Mouse (Mus musculus) gastrocnemius, adult 2 months (tissue): ENCODE results near the gene Nt5c. TPM values are rescaled to one million over a fixed set of nuclear protein-coding genes. Genes with fewer than 3 reads are reported as not detected.
"Not testable (repeated sequence)": the region's sequence is repeated elsewhere in the genome, so short reads cannot be mapped to it uniquely, and the experiment has no call there.

Source experiments
- DNase-seq: peaks from one replicate; pipeline ENCODE4 v3.0.0; 2022
- H3K27ac ChIP-seq: fragments of 200-600 bp; 2 replicates; pipeline ENCODE4 v1.8.1; 2022; ENCODE audit warnings: mild to moderate bottlenecking
- H3K4me3 ChIP-seq: fragments of 200-600 bp; 2 replicates; pipeline ENCODE4 v1.8.1; 2022; ENCODE audit warnings: mild to moderate bottlenecking, moderate library complexity
- CTCF ChIP-seq: fragments of 200-600 bp; IDR thresholded peaks from 2 replicates; pipeline ENCODE4 v1.8.1; 2022; ENCODE audit warnings: antibody characterized with exemption, mild to moderate bottlenecking, moderate library complexity
- intact Hi-C: fragments of 180-260 bp; cut with DNase I; formaldehyde crosslinking; loops from one replicate; pipeline ENCODE4 v1.15.1; 2025
- microRNA-seq: library from miRNA; unstranded; fragments of <30 nt; microRNA quantifications from one replicate; pipeline ENCODE4 v1.2.0, GENCODE M21; 2021
- total RNA-seq, 2 experiments: library from RNA; stranded (reverse); gene quantifications; 2 replicates each; pipeline ENCODE4 v1.2.3; 2021

Nt5c gene
- total RNA-seq, 2 experiments from 2014 or later = 5.8 to 7.7 TPM

GRCm38 (mm10) chr11:115455619-115456018 is 36.0 kb downstream of the Nt5c start:
- no peak for DNase-seq
- no peak for TF ChIP-seq CTCF
- intact Hi-C loops = no loop called here
- Histone ChIP-seq H3K27ac (no peak overlapping the region), H3K4me3 (no peak overlapping the region)

DNA sequence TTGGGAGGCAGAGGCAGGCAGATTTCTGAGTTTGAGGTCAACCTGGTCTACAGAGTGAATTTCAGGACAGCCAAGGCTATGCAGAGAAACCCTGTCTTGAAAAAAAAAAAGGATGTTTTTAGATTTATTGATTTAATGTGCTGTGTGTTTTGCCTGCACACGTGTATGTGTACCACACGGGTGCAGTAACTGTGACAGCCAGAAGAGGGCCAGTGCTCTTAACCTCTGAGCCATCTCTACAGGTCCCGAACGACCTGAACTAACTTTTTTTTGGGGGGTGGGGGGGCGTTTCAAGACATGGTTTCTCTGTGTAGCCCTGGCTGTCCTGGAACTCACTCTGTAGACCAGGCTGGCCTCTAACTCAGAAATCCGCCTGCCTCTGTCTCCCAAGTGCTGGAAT is 36.8 kb downstream of the Nt5c start:
- intact Hi-C loops, H3K4me3 ChIP-seq, DNase-seq, H3K27ac ChIP-seq: not testable (repeated sequence)

DNA sequence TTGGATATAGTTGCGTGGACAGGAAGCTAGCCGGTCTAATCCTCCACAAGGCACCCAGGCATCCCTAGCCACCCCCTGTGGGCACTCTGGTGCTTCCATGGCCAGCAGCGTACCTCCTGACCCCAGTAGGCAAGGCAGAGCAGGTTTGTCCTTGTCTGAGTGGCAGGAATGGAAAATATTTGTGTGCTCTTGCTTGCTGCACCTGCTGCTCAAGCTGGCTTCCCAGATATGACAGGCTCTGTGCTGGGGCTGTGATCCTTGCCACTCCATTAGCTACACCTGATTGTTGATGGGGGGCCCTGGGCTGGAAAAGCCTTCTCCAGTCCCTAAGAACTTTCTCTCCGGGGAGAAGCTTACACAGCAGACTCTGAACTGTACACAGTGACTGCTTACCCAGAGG is 38.4 kb downstream of the Nt5c start:
- Histone ChIP-seq H3K27ac (no peak overlapping the region), H3K4me3 (no peak overlapping the region)
- TF ChIP-seq CTCF = no peak
- intact Hi-C loops = no loop called here
- DNase-seq = no peak

DNA sequence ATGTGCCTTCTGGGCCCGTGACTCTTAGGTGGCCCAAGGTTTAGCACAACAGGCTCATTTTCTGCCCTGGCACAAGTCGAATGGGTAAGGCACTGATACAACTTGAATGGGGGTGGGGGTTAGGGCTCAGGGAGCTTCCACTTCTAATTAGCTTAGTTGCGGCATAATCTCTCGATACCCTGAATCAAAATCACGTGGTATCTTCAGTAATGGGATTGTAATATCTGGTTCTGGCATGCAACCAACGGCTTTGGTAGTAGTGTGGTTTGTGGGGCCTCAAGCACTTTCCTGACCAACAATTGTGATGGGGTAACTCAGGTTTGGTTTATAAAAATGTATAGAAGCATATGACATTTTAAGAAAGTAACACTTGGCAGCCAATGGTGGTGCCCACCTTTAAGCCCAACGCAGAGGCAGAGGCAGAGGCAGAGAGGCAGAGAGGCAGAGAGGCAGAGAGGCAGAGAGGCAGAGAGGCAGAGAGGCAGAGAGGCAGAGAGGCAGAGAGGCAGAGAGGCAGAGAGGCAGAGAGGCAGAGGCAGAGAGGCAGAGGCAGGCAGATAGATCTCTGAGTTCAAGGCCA is 39.3 kb downstream of the Nt5c start:
- no peak overlapping the region for H3K4me3 ChIP-seq
- intact Hi-C loops = no loop called here
- H3K27ac ChIP-seq = no peak overlapping the region
- no peak for TF ChIP-seq CTCF
- no peak for DNase-seq

DNA sequence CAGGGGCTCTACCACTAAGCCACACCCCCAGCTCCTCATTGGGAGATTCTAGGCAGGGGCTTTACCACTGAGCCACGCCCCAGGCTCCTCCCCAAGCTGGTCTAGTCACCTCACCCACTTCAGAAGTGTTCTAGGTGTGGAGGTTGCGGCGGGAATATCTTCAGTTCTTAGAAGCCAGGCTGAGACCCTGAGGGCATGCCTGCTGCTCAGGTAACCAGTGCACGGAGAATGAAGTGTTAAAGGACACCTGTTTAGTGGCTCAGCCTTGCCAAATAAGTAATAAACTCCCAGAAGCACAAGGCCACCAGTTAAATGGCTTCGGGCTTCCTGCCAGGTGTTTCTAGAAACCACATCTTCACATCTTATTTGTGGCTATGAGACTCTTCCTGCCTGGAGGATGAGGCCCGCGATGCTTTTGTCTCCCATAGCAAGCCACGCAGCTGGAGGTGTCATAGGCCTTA is 39.9 kb downstream of the Nt5c start:
- H3K27ac ChIP-seq = no peak overlapping the region
- intact Hi-C loops = no loop called here
- no peak for TF ChIP-seq CTCF
- no peak overlapping the region for H3K4me3 ChIP-seq
- no peak for DNase-seq

DNA sequence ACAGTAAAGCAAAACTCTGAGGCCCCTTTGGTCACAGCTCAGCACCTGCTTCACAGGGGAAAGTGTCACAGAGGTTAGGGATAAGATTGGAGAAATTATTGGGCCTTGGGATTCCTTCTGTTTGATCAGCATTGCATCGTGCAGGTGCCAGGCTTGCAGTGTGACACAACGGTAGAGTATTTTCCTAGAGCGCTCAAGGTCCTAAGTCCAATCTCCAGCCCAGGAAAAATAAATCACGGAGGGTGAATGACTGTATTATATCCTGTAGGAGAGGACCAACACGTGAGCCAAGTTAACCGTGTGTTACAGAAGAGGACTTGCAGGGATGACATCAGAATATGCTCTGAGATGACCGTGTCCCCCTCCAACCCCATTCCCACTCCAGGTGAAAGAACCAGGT is 41.5 kb downstream of the Nt5c start:
- Histone ChIP-seq H3K27ac (no peak overlapping the region), H3K4me3 (no peak overlapping the region)
- no peak for DNase-seq
- no peak for TF ChIP-seq CTCF
- intact Hi-C loops = no loop called here

GRCm38 (mm10) chr11:115448998-115449397 is 42.7 kb downstream of the Nt5c start:
- TF ChIP-seq CTCF = no peak
- DNase-seq = no peak
- Histone ChIP-seq H3K27ac (no peak overlapping the region), H3K4me3 (no peak overlapping the region)
- intact Hi-C loops = no loop called here

DNA sequence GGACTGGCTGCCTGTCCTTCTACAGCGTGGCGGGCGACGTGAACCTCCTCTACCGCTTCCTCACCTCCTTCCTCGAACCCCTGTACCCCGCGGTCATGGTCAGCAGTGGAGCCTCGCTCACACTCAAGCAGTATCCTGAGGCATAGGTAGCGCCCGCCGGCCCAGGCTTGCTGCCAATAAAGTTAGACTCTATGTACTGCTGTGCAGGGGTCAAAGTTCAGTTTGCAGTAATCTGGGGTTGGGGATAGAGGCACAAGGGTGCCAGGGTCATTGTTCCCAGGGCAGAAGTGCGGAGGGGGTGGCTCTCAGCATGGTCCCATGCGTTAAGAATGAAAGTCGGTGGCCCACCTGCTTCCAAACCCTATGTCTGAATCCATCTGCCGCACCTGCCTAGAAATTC is 43.6 kb downstream of the Nt5c start:
- no peak for TF ChIP-seq CTCF
- no peak overlapping the region for H3K4me3 ChIP-seq
- intact Hi-C loops = no loop called here
- no peak for DNase-seq
- H3K27ac ChIP-seq = no peak overlapping the region

GRCm38 (mm10) chr11:115447321-115447885 is 44.3 kb downstream of the Nt5c start:
- Histone ChIP-seq H3K4me3 (no peak overlapping the region), H3K27ac (no peak overlapping the region)
- intact Hi-C loops = no loop called here
- no peak for DNase-seq
- no peak for TF ChIP-seq CTCF

DNA sequence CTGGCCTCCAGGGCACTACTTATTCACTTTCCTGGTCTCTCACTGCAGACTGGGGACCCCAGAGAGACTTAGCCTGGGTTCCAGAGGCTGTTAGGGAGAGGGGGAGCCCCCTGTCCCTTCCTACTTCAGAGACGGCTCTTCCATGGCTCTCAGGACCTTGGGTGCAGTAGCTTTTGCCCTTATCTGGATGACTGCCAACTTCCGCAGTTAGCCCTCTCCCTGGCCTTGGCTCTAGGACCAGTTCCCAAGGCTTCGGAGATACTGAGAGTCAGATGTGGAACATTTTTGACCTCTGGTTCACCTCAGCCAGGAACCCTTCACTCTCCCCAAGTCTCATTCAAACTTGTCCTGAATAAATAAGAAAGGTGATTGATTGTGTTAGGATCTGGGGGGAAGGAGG is 44.8 kb downstream of the Nt5c start:
- TF ChIP-seq CTCF = no peak
- no peak overlapping the region for H3K27ac ChIP-seq
- no peak for DNase-seq
- no peak overlapping the region for H3K4me3 ChIP-seq
- intact Hi-C loops = no loop called here

DNA sequence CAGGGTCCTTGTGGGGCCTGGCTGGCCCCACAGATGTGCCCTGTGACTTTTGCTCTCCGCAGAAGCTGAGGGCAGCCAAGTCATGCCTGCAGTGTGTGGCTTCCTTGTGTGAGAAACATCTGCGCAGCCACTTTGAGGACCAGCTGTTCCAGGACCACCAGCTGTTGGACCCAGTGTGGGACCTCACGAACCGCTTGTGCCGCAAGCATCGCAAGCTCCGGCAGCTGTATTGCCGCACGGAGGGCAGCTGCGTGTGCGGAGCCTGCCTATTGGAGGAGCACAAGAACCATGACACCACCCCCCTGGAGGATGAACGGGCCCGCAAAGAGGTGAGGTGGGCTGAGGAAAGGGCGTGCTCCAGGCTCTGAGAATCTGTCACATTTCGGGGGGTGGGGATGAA is 50.2 kb downstream of the Nt5c start:
- Histone ChIP-seq H3K4me3 (no peak overlapping the region), H3K27ac (no peak overlapping the region)
- peak; percentile 15 for DNase-seq
- intact Hi-C loops = no loop called here
- no peak for TF ChIP-seq CTCF

Small RNA genes lying within 50 kb of the gene (microRNA-seq; reads per million reads assigned to microRNA genes)
- not detected for gene Mir3968

Other genes starting within 250 kb of the Nt5c start
- gene Grin2c, start 224.6 kb downstream of the Nt5c start, total RNA-seq = under 1 TPM in 1 of 2 experiments, not detected in 1; 0.06 TPM
- gene Fdxr, start 214.8 kb downstream of the Nt5c start, total RNA-seq = 1 to 10 TPM; 2.9 to 4.4 TPM
- 1 to 10 TPM; 2.4 to 5.4 TPM for gene Fads6, start 194.2 kb downstream of the Nt5c start, total RNA-seq
- not detected for gene Otop2, start 184.7 kb downstream of the Nt5c start, total RNA-seq
- gene Ush1g, start 169.8 kb downstream of the Nt5c start, total RNA-seq = under 1 TPM; 0.61 to 0.81 TPM
- gene Otop3, start 157.1 kb downstream of the Nt5c start, total RNA-seq = not detected
- gene Hid1, start 124.1 kb downstream of the Nt5c start, total RNA-seq = 1 to 10 TPM; 1.0 to 1.2 TPM
- gene Cdr2l, start 109.9 kb downstream of the Nt5c start, total RNA-seq = 1 to 10 TPM; 1.5 to 2.0 TPM
- 10 to 100 TPM; 79.2 to 99.2 TPM for gene Mrpl58, start 88.1 kb downstream of the Nt5c start, total RNA-seq
- gene Atp5h, start 71.9 kb downstream of the Nt5c start, total RNA-seq = 100 to 1,000 TPM; 680 to 956 TPM
- 10 to 100 TPM; 14.8 to 22.3 TPM for gene Kctd2, start 71.7 kb downstream of the Nt5c start, total RNA-seq
- not detected for gene Trim80, start 51.3 kb downstream of the Nt5c start, total RNA-seq
- gene Slc16a5, start 29.4 kb downstream of the Nt5c start, total RNA-seq = not detected
- under 1 TPM; 0.95 to 0.99 TPM for gene Armc7, start 16.2 kb downstream of the Nt5c start, total RNA-seq
- 10 to 100 TPM; 38.4 to 40.9 TPM for gene Jpt1, start 22.5 kb upstream of the Nt5c start, total RNA-seq
- 100 to 1,000 TPM; 138 to 164 TPM for gene Sumo2, start 44.4 kb upstream of the Nt5c start, total RNA-seq
- 10 to 100 TPM; 17.2 to 18.6 TPM for gene Nup85, start 72.6 kb upstream of the Nt5c start, total RNA-seq
- 10 to 100 TPM; 66.8 to 88.5 TPM for gene Mrps7, start 112.1 kb upstream of the Nt5c start, total RNA-seq
- 10 to 100 TPM; 18.8 to 20.7 TPM for gene Gga3, start 112.2 kb upstream of the Nt5c start, total RNA-seq
- gene Mif4gd, start 121.1 kb upstream of the Nt5c start, total RNA-seq = 10 to 100 TPM; 46.0 to 55.0 TPM
- 10 to 100 TPM; 43.1 to 51.5 TPM for gene Slc25a19, start 136.4 kb upstream of the Nt5c start, total RNA-seq
- 10 to 100 TPM; 60.3 to 74.7 TPM for gene Grb2, start 216.7 kb upstream of the Nt5c start, total RNA-seq